Mouse (Mus musculus): Measurements from ENCODE around the gene Gnai1. TPM values are rescaled to one million over a fixed set of nuclear protein-coding genes. Genes with fewer than 3 reads are reported as not detected.
"Not testable (repeated sequence)": the region's sequence is repeated elsewhere in the genome, so short reads cannot be mapped to it uniquely, and the experiment has no call there.

Gene Gnai1
- 15.0 and 15.4 TPM in 2 replicates for polyA plus RNA-seq (2016; fragmentation: Nextera tagmentation; extraction: Ambion mirVana)

DNA sequence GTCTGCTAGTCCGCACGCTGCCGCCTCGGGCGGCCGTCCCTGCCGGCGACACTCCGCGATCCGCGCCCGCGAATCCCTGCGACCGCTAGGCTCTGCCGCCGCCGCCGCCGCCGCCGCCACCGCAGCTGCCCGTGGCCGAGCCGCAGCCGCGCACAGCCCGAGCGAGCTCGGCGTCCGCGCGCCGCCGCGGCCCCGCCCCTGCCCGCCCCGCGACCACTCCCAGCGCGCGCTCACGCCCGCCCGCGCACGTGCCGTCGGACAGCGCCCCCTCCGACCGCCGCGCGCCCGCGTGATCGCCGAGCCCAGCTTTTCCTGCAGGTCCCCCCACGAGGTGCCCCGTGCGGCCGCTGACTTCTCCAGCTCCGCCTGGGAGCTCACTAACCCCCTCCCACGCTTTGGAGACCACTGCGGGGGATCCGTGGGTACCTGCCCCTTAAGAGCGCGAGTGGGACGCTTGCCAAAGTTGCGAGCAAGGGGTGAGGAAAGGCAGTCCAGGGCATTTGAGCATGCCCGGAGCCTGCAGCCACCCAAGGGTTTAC lies at the start of gene Gnai1:
Gene Gnai1, minus strand, starts transcription at position 75 of the 539 bp plus-strand sequence.
- WGBS: 2% methylated on average over 74 of the region's 76 CpGs
- H3K9me3 ChIP-seq: no peaks in the 10 kb centered on the region
- H3K27ac ChIP-seq: peak within 1 kb of the TSS; percentile 91
- DNase-seq (ENCODE audit: low spot score): peak; percentile 80
- peak within 1 kb of the TSS; percentile 76 for H3K4me3 ChIP-seq
- H3K27me3 ChIP-seq (ENCODE audit: insufficient read depth, poor library complexity, severe bottlenecking): peaks cover 18% of the 10 kb centered on the region; the same call in 1 of the 2 replicates
- H3K36me3 ChIP-seq: no peaks in the 10 kb centered on the region
- peaks cover 20% of the 10 kb centered on the region; the same call in 1 of the 2 replicates for H3K4me1 ChIP-seq (replicated peaks)

DNA sequence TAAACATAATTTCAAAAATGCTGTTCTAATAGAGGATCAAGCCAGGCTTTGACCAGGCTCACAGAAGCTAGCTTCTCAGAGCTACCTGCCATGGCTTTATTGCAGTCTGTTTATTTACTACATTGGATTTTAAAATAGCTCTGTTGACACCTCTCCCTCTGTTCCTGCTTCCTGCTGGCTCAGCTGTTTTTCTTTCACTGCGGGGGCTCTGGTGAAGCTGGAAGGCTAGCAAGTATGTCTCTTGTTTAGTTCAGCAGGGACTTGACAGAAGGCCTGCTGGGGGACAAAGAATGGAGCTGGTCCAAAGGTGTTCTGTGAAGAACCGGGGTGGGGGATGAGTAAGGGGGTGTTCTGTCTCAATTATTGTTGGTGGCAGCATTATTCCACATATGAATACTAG lies 7.7 kb upstream of the Gnai1 start:
- no peak overlapping the region for H3K4me3 ChIP-seq
- H3K27ac ChIP-seq: no peak overlapping the region
- H3K27me3 ChIP-seq (ENCODE audit: insufficient read depth, poor library complexity, severe bottlenecking): no peaks in the 10 kb centered on the region
- H3K9me3 ChIP-seq: no peaks in the 10 kb centered on the region
- no peak for DNase-seq (ENCODE audit: low spot score)
- no peaks in the 10 kb centered on the region for H3K4me1 ChIP-seq (replicated peaks)
- H3K36me3 ChIP-seq: no peaks in the 10 kb centered on the region
- WGBS: 6% methylated on average over 2 of the region's 2 CpGs

DNA sequence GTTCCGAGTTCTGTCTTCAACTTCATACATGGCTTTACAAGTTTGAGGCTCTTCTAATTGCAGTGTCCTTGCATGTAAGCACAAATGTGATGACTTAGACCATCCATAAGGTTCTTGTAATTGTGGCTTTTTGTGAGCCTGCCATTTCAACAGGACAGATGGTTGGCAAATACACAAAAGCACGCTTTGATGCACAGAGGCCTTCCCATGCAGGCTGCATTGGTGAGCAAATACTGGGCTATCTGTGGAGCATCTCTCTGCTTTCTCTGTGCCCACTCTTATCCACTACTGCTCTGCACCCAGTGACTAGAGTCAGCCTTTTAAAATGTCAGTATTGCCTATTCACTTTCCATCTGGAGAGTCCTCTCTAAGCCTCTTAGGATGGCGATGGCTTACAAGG lies 5.3 kb upstream of the Gnai1 start:
- 94% methylated on average over 3 of the region's 3 CpGs for WGBS
- Histone ChIP-seq H3K9me3 (no peaks in the 10 kb centered on the region), H3K36me3 (no peaks in the 10 kb centered on the region), H3K4me1 (replicated peaks) (0 out of 2 replicates have a peak, but pooled peaks cover 4% of the 10 kb centered on the region), H3K4me3 (no peak overlapping the region), H3K27ac (no peak overlapping the region), H3K27me3 (ENCODE audit: insufficient read depth, poor library complexity, severe bottlenecking) (peaks cover 11% of the 10 kb centered on the region; the same call in 1 of the 2 replicates)
- DNase-seq (ENCODE audit: low spot score): no peak

DNA sequence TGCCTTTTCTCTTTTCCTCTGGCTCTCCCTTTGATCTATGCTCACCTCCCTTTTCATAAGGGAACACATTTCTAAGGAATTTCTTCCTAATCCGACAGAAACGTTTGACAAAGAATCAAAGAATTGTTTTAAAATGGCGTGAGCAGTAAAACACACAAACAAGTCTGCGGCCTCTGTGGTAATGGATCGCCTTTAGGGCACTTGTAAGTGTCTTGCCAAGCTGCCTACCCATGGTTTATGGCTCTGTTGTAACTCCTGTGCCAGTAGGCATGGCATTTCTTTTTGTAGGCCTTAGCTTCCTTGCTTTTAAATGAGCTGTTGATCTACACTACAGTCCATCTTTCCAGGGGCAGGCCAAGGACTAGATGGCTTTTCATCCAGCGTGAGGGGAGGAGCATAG lies 801 bp upstream of the Gnai1 start:
- Histone ChIP-seq H3K27me3 (ENCODE audit: insufficient read depth, poor library complexity, severe bottlenecking) (peaks cover 18% of the 10 kb centered on the region; the same call in 1 of the 2 replicates), H3K4me1 (replicated peaks) (peaks cover 20% of the 10 kb centered on the region; the same call in 1 of the 2 replicates), H3K9me3 (no peaks in the 10 kb centered on the region), H3K4me3 (peak overlapping the region; percentile 76), H3K36me3 (no peaks in the 10 kb centered on the region), H3K27ac (no peak overlapping the region; the same call in 1 of the 2 replicates)
- WGBS: 26% methylated on average over 6 of the region's 6 CpGs
- DNase-seq (ENCODE audit: low spot score): peak; percentile 10

DNA sequence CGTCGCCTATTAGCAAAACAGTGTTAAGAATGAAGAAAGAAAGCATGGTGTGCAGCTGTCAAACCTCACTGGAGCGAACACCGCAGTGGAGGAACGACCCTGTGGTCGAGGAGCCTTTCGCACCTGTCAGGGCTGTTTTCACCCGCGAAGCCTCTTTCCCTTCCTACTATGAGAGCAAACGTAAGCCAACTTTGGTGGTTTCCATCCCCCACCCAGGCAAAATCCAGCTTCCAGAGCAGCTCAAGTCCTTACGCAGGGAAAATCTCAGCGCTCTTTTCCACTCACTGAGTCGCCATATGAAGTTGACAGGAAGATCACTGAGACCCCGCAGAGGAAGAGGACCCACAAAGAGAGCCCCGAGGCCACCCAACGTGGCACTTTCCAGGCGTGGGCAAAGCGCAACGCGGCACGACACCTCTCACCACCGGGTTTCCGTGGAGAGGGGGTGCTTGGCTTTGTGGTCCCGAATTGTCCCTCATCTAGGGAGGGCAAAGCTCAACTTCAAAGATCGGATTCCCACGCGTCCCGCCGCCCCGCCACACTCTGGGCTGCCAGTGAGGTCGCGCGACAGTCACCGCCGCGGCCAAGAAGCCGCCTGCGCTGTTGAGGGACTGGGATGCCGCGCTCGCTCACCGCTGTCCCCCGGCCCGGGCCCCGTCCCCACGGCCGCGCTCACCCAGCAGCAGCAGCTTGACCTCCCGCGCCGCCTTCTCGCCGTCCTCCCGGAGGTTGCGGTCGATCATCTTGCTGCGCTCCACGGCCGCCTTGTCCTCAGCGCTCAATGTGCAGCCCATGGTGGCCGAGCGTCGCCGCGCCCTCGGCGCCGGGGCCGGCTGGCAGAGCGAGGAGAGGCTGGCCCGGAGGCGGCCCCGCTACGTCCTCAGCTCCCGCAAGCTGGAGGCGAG lies 527 bp downstream of the Gnai1 start:
- WGBS: under 1% methylated on average over 76 of the region's 76 CpGs
- peak overlapping the region; percentile 76 for H3K4me3 ChIP-seq
- DNase-seq (ENCODE audit: low spot score): peak; percentile 74

DNA sequence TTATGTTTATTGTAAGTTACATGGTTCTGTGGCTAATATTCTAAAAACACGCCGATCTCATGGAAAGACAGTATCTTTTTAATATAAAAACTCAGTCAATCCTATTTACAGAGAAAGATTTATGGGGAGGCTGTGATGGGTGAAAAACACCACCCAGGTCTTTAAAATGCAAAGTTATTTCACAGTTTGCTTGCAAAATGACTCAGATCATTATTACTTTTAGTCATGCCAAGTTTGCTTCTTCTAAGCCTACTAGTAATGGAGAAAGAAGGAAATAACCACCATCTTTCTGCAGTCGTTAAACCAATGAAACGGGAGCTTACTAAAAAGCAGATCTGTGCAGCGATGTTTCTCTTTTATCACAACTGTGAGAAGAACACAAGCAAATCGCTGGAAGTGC lies 1.4 kb downstream of the Gnai1 start:
- Histone ChIP-seq H3K27me3 (ENCODE audit: insufficient read depth, poor library complexity, severe bottlenecking) (peaks cover 18% of the 10 kb centered on the region; the same call in 1 of the 2 replicates), H3K36me3 (no peaks in the 10 kb centered on the region), H3K27ac (no peak overlapping the region), H3K9me3 (no peaks in the 10 kb centered on the region), H3K4me1 (replicated peaks) (peaks cover 20% of the 10 kb centered on the region; the same call in 1 of the 2 replicates), H3K4me3 (peak overlapping the region; percentile 76)
- DNase-seq (ENCODE audit: low spot score): no peak
- WGBS: 41% methylated on average over 6 of the region's 6 CpGs

More for the DNA sequence above, 527 bp downstream of the Gnai1 start:
- H3K27me3 ChIP-seq (ENCODE audit: insufficient read depth, poor library complexity, severe bottlenecking): peaks cover 18% of the 10 kb centered on the region; the same call in 1 of the 2 replicates
- peak overlapping the region; percentile 91 for H3K27ac ChIP-seq
- H3K9me3 ChIP-seq: no peaks in the 10 kb centered on the region
- no peaks in the 10 kb centered on the region for H3K36me3 ChIP-seq
- peaks cover 20% of the 10 kb centered on the region; the same call in 1 of the 2 replicates for H3K4me1 ChIP-seq (replicated peaks)

DNA sequence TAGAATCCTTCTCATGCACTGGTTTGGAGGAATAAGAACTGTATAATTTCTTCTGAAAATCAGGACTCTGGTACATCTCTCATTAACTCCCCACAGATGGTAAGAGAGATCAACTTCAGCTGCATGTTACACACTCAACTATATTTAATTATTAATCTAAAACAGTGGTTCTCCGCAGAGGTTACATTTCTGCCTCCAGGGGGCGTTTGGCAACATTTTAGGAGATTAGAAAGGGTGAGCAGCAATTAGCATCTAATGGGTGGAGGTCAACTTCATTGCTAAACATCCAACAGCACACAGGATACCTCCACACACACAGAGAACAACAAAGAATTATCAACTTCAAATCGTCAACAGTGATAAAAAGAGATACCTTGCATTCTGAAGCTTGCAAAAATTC lies 2.0 kb downstream of the Gnai1 start:
- WGBS: 14% methylated on average over 3 of the region's 3 CpGs
- no peaks in the 10 kb centered on the region for H3K36me3 ChIP-seq
- H3K9me3 ChIP-seq: no peaks in the 10 kb centered on the region
- H3K27me3 ChIP-seq (ENCODE audit: insufficient read depth, poor library complexity, severe bottlenecking): peaks cover 18% of the 10 kb centered on the region; the same call in 1 of the 2 replicates
- DNase-seq (ENCODE audit: low spot score): peak; percentile 38
- H3K27ac ChIP-seq: no peak overlapping the region
- H3K4me3 ChIP-seq: no peak overlapping the region
- H3K4me1 ChIP-seq (replicated peaks): peaks cover 20% of the 10 kb centered on the region; the same call in 1 of the 2 replicates

DNA sequence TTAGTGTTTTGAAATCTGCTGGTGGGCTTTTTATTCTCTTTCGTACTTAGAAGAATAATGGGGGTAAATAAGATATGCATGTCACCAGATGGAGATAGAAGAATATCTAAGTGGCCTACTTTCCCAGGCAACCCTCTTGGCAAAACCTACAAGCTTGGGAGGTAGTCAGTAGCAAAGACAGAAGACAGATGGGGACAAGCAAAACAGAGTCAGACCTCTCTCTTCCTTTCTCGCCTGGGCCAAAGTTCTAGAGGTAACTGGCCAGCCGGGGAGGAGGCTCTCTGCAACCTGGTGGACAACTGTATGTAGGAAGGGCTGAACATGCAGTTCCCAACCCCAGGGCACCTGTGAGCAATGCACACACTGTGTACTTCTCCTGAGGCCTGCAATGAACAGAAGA lies 12.9 kb downstream of the Gnai1 start:
- WGBS: 94% methylated on average over 3 of the region's 3 CpGs

DNA sequence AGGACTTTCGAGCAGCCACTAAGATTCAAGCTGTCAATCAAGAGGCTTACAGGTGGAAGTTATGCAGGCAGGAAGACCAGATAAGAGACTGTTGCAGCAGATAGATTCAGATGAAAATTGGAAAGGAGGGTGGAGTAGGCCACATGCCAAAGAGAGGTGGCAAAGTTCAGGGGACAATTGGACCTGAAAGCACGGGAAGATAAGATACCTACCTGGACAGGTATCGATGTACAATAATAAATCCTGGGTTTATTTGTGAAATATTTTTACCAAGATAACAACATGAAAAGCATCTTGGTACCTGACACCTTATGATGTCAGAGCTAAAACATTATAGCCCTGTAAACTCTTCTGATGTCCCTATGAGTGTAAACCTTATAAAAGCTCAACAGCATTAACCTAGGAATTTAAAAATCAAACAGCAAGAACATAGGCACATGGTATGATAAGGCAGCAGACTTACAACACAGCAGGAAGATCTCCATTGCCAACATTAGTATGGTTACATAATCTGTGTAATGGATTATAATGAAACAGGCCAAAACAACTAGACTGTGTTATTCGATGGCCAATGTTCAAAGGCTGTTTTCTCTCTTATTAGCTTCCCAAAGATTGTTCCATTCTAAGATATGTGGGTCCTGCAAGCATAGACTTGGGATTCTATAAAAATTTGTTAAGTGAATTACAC lies 16.6 kb downstream of the Gnai1 start:
- no peaks in the 10 kb centered on the region for H3K36me3 ChIP-seq
- no peak for DNase-seq (ENCODE audit: low spot score)
- no peak overlapping the region for H3K27ac ChIP-seq
- peaks cover 7% of the 10 kb centered on the region for H3K9me3 ChIP-seq
- H3K27me3 ChIP-seq (ENCODE audit: insufficient read depth, poor library complexity, severe bottlenecking): no peaks in the 10 kb centered on the region
- H3K4me1 ChIP-seq (replicated peaks): no peaks in the 10 kb centered on the region
- 90% methylated on average over 4 of the region's 4 CpGs for WGBS
- no peak overlapping the region for H3K4me3 ChIP-seq

More for the DNA sequence above, 12.9 kb downstream of the Gnai1 start:
- peaks cover 7% of the 10 kb centered on the region for H3K9me3 ChIP-seq
- H3K4me3 ChIP-seq: no peak overlapping the region
- H3K36me3 ChIP-seq: no peaks in the 10 kb centered on the region
- no peak overlapping the region for H3K27ac ChIP-seq
- no peaks in the 10 kb centered on the region for H3K27me3 ChIP-seq (ENCODE audit: insufficient read depth, poor library complexity, severe bottlenecking)
- no peak for DNase-seq (ENCODE audit: low spot score)
- H3K4me1 ChIP-seq (replicated peaks): no peaks in the 10 kb centered on the region

DNA sequence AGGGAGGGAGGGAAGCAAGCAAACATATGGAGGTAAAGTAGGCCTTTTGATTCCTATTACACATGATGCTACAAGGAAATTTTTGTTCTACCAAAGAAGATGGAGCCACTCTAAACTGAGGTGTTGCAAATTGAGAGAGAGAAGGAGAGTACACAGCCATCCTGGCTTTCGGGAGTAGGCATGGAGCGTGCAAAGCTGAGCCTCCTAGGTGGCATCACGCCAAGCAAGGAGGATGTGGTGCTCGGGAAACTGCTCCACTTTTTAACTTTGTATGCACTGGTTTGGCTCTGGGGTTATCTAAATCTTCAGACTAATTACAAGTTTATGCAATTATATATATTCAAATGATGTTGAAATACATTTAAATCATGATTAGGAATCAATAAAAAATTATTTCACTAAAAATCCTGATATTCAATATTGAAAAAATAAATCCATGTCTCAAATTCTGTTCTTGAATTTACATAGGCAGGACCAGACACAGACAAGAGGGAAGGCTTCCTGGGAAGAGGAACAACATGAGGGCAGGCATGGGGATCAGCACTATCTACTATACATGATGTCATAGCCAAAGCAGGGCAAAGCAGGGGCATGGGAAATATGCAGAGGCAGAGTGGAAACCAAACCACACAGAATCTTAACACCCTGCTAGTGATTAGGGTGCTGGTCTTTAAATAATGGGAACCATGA lies 17.2 kb downstream of the Gnai1 start:
- DNase-seq (ENCODE audit: low spot score): no peak
- Histone ChIP-seq H3K27me3 (ENCODE audit: insufficient read depth, poor library complexity, severe bottlenecking) (no peaks in the 10 kb centered on the region), H3K4me1 (replicated peaks) (no peaks in the 10 kb centered on the region), H3K9me3 (peaks cover 7% of the 10 kb centered on the region), H3K36me3 (no peaks in the 10 kb centered on the region), H3K27ac (no peak overlapping the region), H3K4me3 (no peak overlapping the region)
- WGBS: 88% methylated on average over 4 of the region's 4 CpGs

DNA sequence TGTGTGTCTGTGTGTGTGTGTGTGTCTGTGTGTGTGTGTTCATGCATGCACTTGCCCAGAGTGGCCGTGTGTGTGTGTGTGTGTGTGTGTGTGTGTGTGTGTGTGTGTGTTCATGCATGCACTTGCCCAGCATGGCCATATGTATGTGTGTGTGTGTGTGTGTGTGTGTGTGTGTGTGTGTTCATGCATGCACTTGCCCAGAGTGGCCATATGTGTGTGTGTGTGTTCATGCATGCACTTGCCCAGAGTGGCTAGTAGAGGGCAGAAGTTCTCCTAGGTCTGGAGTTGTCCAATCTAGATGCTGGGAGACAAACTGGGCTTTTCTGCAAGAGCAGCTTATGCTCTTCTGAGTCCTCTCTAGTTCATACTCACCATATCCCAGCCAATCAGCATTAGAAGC lies 18.3 kb downstream of the Gnai1 start:
- not testable (repeated sequence) for H3K4me1 ChIP-seq (replicated peaks); H3K36me3 ChIP-seq; H3K4me3 ChIP-seq; H3K27ac ChIP-seq; DNase-seq (ENCODE audit: low spot score); H3K27me3 ChIP-seq (ENCODE audit: insufficient read depth, poor library complexity, severe bottlenecking); H3K9me3 ChIP-seq
- WGBS: 79% methylated on average over 1 of the region's 1 CpGs

DNA sequence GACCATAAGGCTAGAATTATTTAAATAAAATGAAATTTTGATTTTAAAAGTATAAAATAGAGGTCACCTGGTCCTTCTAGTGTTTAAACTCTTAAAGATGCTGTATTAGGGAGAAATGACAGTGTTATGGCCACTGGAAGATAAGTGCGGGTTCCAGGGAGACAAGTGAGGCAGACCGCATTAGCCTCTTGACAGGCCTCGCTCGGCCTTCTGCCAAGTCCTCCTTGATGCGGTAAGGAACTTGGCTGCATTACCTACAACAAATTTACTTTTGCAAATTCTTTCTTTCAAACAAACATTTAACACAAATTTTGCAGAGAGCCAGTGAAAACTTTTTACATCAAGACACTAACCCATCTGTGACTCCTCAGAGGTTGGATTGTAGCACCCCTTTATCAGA lies 27.9 kb downstream of the Gnai1 start:
- H3K36me3 ChIP-seq: no peaks in the 10 kb centered on the region
- H3K27ac ChIP-seq: no peak overlapping the region
- DNase-seq (ENCODE audit: low spot score): no peak
- 96% methylated on average over 5 of the region's 5 CpGs for WGBS
- H3K4me1 ChIP-seq (replicated peaks): no peaks in the 10 kb centered on the region
- no peak overlapping the region for H3K4me3 ChIP-seq
- H3K27me3 ChIP-seq (ENCODE audit: insufficient read depth, poor library complexity, severe bottlenecking): no peaks in the 10 kb centered on the region
- no peaks in the 10 kb centered on the region for H3K9me3 ChIP-seq
